Mouse (Mus musculus) layer of hippocampus, adult 11-12 months (tissue): Measurements from ENCODE around the gene Mrpl19.

Experiments
- DNase-seq: peaks from one replicate; pipeline ENCODE4 v3.0.0; 2022; ENCODE audit warnings: low spot score

The Mrpl19 gene

GRCm38 (mm10) chr6:81965296-81966067 lies at the start of gene Mrpl19:
Gene Mrpl19 (minus strand): TSS chr6:81965958.
- DNase-seq = peak; percentile 93

- DNase-seq = no peak
Observed at GRCm38 (mm10) chr6:82012392-82012791, 46.6 kb upstream of the Mrpl19 start.

GRCm38 (mm10) chr6:81990049-81990810 lies 24.5 kb upstream of the Mrpl19 start:
- peak; percentile 22 for DNase-seq

GRCm38 (mm10) chr6:81988341-81988740 lies 22.6 kb upstream of the Mrpl19 start:
- DNase-seq = no peak

- peak; percentile 61 for DNase-seq
Observed at GRCm38 (mm10) chr6:81987580-81987979, 21.8 kb upstream of the Mrpl19 start.

GRCm38 (mm10) chr6:81987010-81987409 lies 21.3 kb upstream of the Mrpl19 start:
- DNase-seq = peak; percentile 83

- DNase-seq = no peak
Observed at GRCm38 (mm10) chr6:81986599-81986998, 20.8 kb upstream of the Mrpl19 start.

GRCm38 (mm10) chr6:81986171-81986570 lies 20.4 kb upstream of the Mrpl19 start:
- no peak for DNase-seq

- DNase-seq = no peak
Observed at GRCm38 (mm10) chr6:81979286-81979685, 13.5 kb upstream of the Mrpl19 start.

GRCm38 (mm10) chr6:81975971-81976621 lies 10.3 kb upstream of the Mrpl19 start:
- DNase-seq = peak; percentile 79

GRCm38 (mm10) chr6:81972595-81972994 lies 6.8 kb upstream of the Mrpl19 start:
- DNase-seq = no peak

- DNase-seq = no peak
Observed at GRCm38 (mm10) chr6:81971196-81971595, 5.4 kb upstream of the Mrpl19 start.

- no peak for DNase-seq
Observed at GRCm38 (mm10) chr6:81966068-81966544, 348 bp upstream of the Mrpl19 start.

GRCm38 (mm10) chr6:81960284-81960683 lies 5.5 kb downstream of the Mrpl19 start:
- no peak for DNase-seq

- no peak for DNase-seq
Observed at GRCm38 (mm10) chr6:81959866-81960265, 5.9 kb downstream of the Mrpl19 start.

GRCm38 (mm10) chr6:81957992-81958391 lies 7.8 kb downstream of the Mrpl19 start:
- no peak for DNase-seq

GRCm38 (mm10) chr6:81956399-81956798 lies 9.4 kb downstream of the Mrpl19 start:
- no peak for DNase-seq

GRCm38 (mm10) chr6:81955133-81955532 lies 10.6 kb downstream of the Mrpl19 start:
- DNase-seq = no peak

- no peak for DNase-seq
Observed at GRCm38 (mm10) chr6:81946906-81947305, 18.9 kb downstream of the Mrpl19 start.

GRCm38 (mm10) chr6:81944432-81944831 lies 21.3 kb downstream of the Mrpl19 start:
- DNase-seq = no peak

- DNase-seq = no peak
Observed at GRCm38 (mm10) chr6:81943281-81943680, 22.5 kb downstream of the Mrpl19 start.

- no peak for DNase-seq
Observed at GRCm38 (mm10) chr6:81941718-81942117, 24.0 kb downstream of the Mrpl19 start.

- no peak for DNase-seq
Observed at GRCm38 (mm10) chr6:81933281-81933680, 32.5 kb downstream of the Mrpl19 start.
